ENCODE assay signal across 9 mouse cellular contexts in genomic region chr11:51883670-51884069, GRCm38 (mm10). TPM values are rescaled to one million over a fixed set of nuclear protein-coding genes. Genes with fewer than 3 reads are reported as not detected.
A peak's percentile ranks its signal among the peaks of the same experiment; 100 is the strongest.
DNase-seq lines count a peak whose midpoint lies in the region; ATAC-seq lines count a peak whose summit lies in the region.
"Had no signal": no experiment of that assay in that cellular context is flagged by ENCODE, and none has a peak within 500 bp of the region (broad histone marks: within the 10 kb centered on the region; RNA-seq: fewer than 3 reads in every experiment).

No protein-coding gene starts in this region.

- H3K27me3 ChIP-seq in intestine, embryonic 15.5 days (replicated peaks) = no peaks in the 10 kb centered on the region
- H3K27me3 ChIP-seq in stomach, embryonic 16.5 days (ENCODE audit: control insufficient read depth, insufficient read depth, low read length) = no peaks in the 10 kb centered on the region

- peak overlapping the region; percentile 13; the same call in 1 of the 2 replicates for H3K27ac ChIP-seq in intestine, embryonic 15.5 days
- H3K27ac ChIP-seq in stomach, embryonic 16.5 days (ENCODE audit: low read length) = no peak overlapping the region; the same call in 1 of the 2 replicates

- H3K9ac ChIP-seq in intestine, embryonic 15.5 days = no peak overlapping the region
- no peak overlapping the region for H3K9ac ChIP-seq in stomach, embryonic 16.5 days (ENCODE audit: low read length)

- H3K4me1 ChIP-seq in intestine, embryonic 15.5 days (replicated peaks) = peaks cover 8% of the 10 kb centered on the region; the same call in 1 of the 2 replicates
- peaks cover 6% of the 10 kb centered on the region; the same call in 1 of the 2 replicates for H3K4me1 ChIP-seq in stomach, embryonic 16.5 days (ENCODE audit: control insufficient read depth, insufficient read depth, low read length)

- H3K4me3 ChIP-seq in intestine, embryonic 15.5 days (replicated peaks) = no peak overlapping the region
- no peak overlapping the region for H3K4me3 ChIP-seq in stomach, embryonic 16.5 days (replicated peaks; ENCODE audit: low read length)
- H3K4me3 ChIP-seq: erythroblast, embryonic 14.5 days had no signal

- H3K36me3 ChIP-seq in intestine, embryonic 15.5 days = no peaks in the 10 kb centered on the region
- H3K36me3 ChIP-seq in stomach, embryonic 16.5 days (ENCODE audit: control insufficient read depth, insufficient read depth, low read length) = no peaks in the 10 kb centered on the region

- peak; percentile 98 for ATAC-seq in activated CD4-positive, CD25-positive, alpha-beta regulatory T cell, adult 4 months
- ATAC-seq in intestine, embryonic 15.5 days = peak; percentile 90
- ATAC-seq in stomach, embryonic 16.5 days (ENCODE audit: insufficient read depth, low FRiP score) = peak; percentile 89

- 12% methylated on average over 5 of the region's 5 CpGs for WGBS in intestine, embryonic 15.5 days
- WGBS in stomach, embryonic 16.5 days = 15% methylated on average over 5 of the region's 5 CpGs

- peak; percentile 7 for DNase-seq in embryo, embryonic 11 days
- no peak for DNase-seq in embryo, embryonic 9.5 days (ENCODE audit: extremely low spot score)
- DNase-seq in lung, adult 18-20 months = peak; percentile 80 to 85
- DNase-seq in right cerebral cortex, postnatal 36 days (ENCODE audit: low spot score in 2 of 2) = no peak
- no peak for DNase-seq in Muller cell, postnatal 12 days (ENCODE audit: inconsistent ontology term)

- H3K4me2 ChIP-seq in intestine, embryonic 15.5 days (replicated peaks) = no peak overlapping the region
- H3K4me2 ChIP-seq in stomach, embryonic 16.5 days (ENCODE audit: low read depth, low read length) = no peak overlapping the region

- no peaks in the 10 kb centered on the region for H3K9me3 ChIP-seq in intestine, embryonic 15.5 days
- H3K9me3 ChIP-seq in stomach, embryonic 16.5 days (replicated peaks; ENCODE audit: control insufficient read depth, low read length) = no peaks in the 10 kb centered on the region

RNA-seq across cellular contexts. Expression of gene Jade2, which starts 26.2 kb away (rescaled TPM):
- 10 to 100 TPM; 13.5 to 17.6 TPM for polyA plus RNA-seq in activated CD4-positive, CD25-positive, alpha-beta regulatory T cell, adult 4 months (2017; shearing (Covaris generic))
- polyA plus RNA-seq in intestine, embryonic 15.5 days (2015; fragmentation: Nextera tagmentation; extraction: Ambion mirVana) = 1.3 and 1.4 TPM in 2 replicates
- polyA plus RNA-seq in stomach, embryonic 16.5 days (2015; fragmentation: Nextera tagmentation; extraction: Ambion mirVana) = 1.7 and 1.8 TPM in 2 replicates

Comparison
In these comparisons a context has a peak if more than half of its experiments do, and no peak if none do; other contexts are left out.
1. DNase-seq: peak in embryo, embryonic 11 days (single experiment) and lung, adult 18-20 months (2 of 2); none in embryo, embryonic 9.5 days (single experiment), right cerebral cortex, postnatal 36 days (0 of 2) and Muller cell, postnatal 12 days (single experiment).
2. Peak in every context shown above with its lines, with median percentiles within 50 percentile points of each other: ATAC-seq.